Mouse (Mus musculus) frontal cortex, adult (tissue): ENCODE results near the gene Cd300a.

Experiments used
- ATAC-seq: cut with Nextera tagmentation; 2 replicates; pipeline ENCODE4 v1.9.2; 2017; ENCODE audit warnings: mild to moderate bottlenecking, moderate library complexity, mixed read lengths; ENCODE audit not compliant: low TSS enrichment

The Cd300a gene

DNA sequence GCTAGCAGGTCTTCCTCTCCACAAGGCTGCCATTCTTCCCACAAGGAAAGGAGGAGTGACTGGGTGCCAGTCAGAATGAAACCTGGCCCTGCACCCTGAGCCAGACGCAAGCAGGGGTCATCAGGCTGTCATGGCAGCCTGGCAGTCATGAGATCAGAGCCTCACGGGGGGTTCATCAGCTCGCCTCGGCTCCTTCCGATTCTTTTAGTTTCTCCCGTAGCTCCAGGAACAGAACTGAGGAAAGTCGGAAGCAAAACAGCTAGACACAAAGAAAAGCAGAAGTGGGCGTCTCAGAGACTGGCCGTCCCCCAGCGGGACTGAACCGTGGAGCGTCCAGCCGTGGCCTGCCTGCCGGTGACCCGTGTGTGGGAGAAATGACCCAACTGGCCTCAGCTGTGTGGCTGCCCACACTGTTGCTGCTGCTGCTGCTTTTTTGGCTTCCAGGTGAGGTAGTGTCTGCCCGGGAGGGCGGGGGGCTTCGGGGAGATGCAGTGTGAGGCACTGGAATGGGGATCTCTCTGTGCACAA, at the start of gene Cd300a:
TSS of gene Cd300a (plus strand) at position 51 of the 528 bp plus-strand sequence.
- no peak for ATAC-seq

GRCm38 (mm10) chr11:114843818-114844463, 45.9 kb upstream of the Cd300a start:
- peak; percentile 83 for ATAC-seq

- ATAC-seq, result no peak
Measured at GRCm38 (mm10) chr11:114844464-114845220, 45.2 kb upstream of the Cd300a start.

- ATAC-seq, result no peak
Measured at GRCm38 (mm10) chr11:114846336-114846735, 43.5 kb upstream of the Cd300a start.

GRCm38 (mm10) chr11:114847008-114847407, 42.8 kb upstream of the Cd300a start:
- ATAC-seq, result no peak

GRCm38 (mm10) chr11:114849572-114849971, 40.3 kb upstream of the Cd300a start:
- no peak for ATAC-seq

DNA sequence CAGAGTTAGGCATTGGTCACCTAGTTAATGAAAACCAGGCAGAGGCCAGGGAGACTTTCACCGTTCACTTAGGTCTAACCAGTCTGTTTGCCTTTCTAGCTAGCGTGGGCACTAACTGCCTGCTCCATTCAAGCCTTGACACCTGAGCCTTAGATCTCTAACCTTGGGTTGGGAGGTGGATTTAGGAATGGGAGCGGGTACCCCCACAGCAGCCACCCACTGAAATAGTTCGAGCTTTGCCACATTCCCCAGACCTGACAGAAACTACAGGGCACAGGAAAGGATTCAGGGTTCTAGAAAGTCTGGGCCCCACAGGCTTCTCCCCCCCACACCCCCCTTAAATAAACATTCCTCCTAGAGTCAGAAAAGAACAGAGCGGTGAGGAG, 39.8 kb upstream of the Cd300a start:
- ATAC-seq, result no peak

DNA sequence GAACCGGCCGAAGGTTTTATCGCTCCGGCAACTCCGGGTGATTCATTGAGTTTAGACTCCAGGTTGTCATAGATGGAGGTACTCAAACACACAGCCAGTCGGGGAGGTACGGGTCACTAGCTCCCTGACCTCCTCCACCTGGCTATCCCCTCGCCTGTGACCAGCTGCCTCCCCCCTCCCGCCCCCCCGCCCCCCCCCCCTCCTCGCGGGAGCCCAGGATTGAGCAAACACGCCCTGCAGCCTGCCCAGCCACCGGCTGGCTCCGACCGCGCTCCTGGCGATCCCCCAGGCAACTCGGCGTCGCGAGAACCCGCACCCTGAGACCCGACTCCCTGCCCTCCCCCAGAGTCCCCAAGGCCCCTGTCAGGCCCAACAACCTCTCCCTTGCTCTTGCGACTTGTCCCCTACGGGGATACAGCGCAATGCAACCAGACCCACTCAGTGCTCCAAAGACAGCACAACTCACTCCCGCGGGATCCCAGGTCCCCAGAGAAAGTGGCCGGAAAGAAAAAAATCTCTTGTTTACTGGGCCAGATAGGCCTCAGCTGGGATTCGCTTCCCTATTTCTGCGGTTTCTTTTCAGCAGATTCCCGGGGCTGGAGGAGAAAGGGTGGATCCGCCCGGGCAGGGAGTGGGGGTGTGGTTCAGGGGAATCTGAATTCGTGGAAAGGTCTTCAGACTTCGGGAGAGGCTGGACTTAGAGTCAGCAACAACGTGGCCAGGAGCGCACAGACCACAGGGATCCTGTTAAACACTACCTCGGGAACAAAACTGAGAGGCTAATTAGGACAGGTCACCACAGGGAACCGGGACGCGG, 39.2 kb upstream of the Cd300a start, which contains the start of gene Gprc5c:
TSS of gene Gprc5c (plus strand) at position 701 of the 817 bp plus-strand sequence.
- ATAC-seq, result no peak

DNA sequence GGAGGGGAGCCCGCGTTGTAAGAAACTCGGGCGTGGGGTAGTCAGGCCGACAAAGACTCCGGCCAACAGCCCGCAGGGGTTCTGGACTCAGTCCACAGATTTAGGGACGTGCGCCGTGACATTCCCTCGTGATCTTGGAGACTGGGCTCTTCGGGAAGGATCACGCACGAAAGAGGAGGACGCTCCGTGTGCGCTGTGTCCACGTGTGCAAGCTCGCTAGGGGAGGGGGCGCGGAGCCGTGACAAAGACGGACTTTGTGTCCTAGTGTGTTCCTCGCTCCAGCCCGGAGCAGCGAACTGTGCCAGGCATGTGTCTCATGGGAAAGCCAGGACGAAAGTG, 38.6 kb upstream of the Cd300a start:
- ATAC-seq, result 0 out of 2 replicates have a peak, but pooled peaks have one; percentile 13

GRCm38 (mm10) chr11:114851608-114852310, 38.1 kb upstream of the Cd300a start:
- ATAC-seq, result peak; percentile 34; the same call in 1 of the 2 replicates

DNA sequence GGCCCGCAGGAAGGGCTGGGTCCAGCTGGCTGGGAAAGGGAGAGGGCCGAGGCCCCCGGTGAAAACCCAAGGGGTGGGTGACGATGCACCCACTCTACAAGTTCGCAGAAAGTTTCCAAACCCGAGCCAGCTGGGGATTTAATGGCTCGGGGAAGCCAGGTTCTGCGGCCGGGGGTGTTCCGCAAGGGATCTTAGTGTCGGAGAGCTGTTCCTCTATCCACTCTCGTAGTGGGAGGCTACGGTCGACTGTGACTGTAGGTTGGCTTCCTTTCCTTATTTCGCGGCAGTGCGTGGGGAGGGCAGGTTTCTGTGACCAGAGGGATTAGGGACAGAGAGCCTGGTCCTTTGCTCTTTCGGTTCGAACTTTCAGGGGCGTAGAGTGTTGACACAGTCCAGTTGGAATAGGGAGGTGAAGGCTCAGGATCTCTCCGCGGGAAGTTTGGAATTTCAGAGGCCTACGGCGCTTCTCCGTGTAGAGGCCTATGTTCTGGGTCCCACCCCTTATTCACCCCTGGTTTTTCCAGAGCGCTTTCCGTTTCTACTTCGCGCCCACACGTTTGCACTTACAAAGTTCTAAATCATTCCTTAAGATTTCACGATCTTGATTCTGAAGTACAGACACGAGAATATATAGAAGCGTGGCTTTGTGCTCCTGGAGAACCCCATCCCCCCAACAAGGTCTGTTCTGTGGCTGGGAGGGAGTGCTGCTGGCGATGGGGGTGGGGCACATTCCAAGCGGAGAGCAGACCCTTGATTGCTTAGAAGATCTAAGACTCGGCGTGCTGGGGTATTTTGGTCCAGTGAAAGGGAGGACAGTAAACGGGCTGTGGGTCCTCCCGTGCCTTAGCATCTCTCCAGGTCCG, 37.3 kb upstream of the Cd300a start:
- ATAC-seq, result peak; percentile 47; the same call in 1 of the 2 replicates

DNA sequence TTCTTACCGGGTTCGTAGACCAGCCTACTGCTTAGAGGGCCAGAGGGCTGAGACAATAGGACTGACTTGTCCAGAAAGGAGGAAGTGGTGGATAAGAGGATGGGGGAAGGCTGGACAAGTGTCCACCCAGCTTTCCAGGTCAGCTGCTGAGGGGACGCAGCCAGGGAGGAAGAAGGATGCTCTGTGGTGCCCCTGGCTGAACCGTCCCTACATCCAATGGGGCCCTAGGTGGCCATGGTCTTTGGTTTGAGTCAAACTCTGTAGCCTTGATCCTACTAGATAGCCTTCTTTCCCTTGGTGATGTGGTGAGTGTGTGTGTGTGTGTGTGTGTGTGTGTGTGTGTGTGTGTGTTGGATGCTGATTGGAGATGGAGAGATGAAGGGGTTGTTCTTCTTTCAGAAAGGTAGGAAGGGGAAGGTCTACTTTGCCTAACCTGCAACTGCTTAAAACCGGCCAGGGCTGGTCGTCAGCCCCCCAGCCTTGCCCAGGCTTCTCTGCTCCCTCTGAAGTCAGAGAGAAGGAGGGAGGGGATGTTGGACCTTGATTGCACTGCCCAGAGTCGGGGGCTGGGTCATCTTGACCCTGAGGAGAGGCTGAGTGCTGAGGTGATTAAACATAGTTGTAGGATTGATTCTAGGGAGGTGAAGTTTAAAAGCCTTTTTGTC, 36.5 kb upstream of the Cd300a start:
- no peak for ATAC-seq

- ATAC-seq, result no peak
Measured at GRCm38 (mm10) chr11:114854581-114854980, 35.3 kb upstream of the Cd300a start.

DNA sequence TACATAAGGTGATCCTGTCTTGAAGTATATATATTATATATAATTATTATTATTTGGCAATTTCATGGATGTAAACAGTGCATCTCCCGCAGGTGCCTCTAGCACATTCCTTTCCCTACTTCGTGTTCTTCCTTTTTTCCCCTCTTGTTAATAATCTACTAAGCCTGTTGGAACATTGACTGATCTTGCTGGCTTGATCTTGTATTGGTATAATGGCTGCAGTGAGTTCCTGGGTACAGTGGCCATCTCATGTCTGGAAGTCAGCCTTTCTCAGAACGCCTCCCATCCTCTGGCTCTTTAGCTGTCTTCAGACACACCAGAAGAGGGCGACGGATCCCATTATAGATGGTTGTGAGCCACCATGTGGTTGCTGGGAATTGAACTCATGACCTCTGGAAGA, 33.7 kb upstream of the Cd300a start:
- ATAC-seq, result no peak

DNA sequence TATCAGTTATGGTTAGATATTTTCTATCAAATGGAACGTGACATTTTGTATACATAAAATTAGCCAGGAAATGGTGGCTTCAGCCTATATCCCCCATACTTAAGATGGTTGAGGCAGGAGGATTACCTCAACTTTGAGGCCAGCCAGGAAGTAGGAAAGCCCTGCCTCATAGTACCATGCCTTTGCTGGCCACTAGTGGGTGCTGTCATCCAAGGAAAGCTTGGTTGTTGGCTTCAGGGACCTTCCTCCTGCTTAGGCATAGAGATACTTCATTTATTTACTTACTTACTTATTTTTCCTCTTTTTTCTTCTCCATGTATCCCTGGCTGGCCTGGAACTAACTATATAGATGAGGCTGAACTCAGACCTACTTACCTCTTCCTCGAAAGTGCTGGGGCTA, 31.2 kb upstream of the Cd300a start:
- no peak for ATAC-seq

- no peak for ATAC-seq
Measured at GRCm38 (mm10) chr11:114861057-114861456, 28.8 kb upstream of the Cd300a start.

DNA sequence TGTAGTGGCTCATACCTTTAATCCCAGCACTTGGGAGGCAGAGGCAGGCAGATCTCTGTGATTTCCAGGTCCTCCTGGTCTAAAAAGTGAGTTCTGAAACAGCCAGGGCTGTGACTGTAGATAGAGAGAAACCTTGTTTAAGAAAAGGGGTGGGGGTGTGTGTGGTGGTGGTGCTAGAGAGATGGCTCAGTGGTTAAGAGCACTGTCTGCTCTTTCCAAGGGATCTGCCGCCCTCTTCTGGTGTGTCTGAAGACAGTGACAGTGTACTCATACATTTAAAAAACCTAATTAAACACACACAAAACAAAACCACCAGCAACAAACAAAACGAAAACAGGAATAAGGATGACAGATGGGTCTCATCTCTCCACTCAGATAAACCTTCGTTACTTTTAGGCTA, 27.2 kb upstream of the Cd300a start:
- no peak for ATAC-seq

DNA sequence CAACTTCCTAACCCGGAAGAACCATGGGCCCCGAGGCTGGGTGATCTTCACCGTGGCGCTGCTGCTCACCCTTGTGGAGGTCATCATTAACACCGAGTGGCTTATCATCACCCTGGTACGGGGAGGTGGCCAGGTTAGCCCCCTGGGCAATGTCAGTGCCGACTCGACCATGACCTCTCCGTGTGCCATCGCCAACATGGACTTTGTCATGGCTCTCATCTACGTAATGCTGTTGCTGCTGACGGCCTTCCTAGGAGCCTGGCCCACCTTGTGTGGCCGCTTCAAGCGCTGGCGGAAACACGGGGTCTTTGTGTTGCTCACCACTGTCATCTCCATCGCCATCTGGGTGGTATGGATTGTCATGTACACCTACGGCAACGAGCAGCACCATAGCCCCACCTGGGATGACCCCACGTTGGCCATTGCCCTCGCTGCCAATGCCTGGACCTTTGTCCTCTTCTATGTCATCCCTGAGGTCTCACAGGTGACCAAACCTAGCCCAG, 25.9 kb upstream of the Cd300a start:
- no peak for ATAC-seq

- no peak for ATAC-seq
Measured at GRCm38 (mm10) chr11:114865999-114866398, 23.8 kb upstream of the Cd300a start.
